Mouse (Mus musculus): ENCODE data around the gene Ipo5. TPM values are rescaled to one million over a fixed set of nuclear protein-coding genes. Genes with fewer than 3 reads are reported as not detected.
A peak's percentile ranks its signal among the peaks of the same experiment; 100 is the strongest.

The Ipo5 gene
- total RNA-seq (2021) (100 to 1,000 TPM in 1 of 2 experiments, 10 to 100 TPM in 1; 98.0 to 119 TPM), polyA plus RNA-seq (2012; rRNA removed) (35.5 and 74.4 TPM in 2 replicates)
- long read RNA-seq, full-length matches to known transcripts, result 44 of 64 reads
- long read RNA-seq, partial matches to known transcripts, result 10 of 64 reads
- long read RNA-seq, other reads (novel, unspliced or antisense), result 10 of 64 reads

DNA sequence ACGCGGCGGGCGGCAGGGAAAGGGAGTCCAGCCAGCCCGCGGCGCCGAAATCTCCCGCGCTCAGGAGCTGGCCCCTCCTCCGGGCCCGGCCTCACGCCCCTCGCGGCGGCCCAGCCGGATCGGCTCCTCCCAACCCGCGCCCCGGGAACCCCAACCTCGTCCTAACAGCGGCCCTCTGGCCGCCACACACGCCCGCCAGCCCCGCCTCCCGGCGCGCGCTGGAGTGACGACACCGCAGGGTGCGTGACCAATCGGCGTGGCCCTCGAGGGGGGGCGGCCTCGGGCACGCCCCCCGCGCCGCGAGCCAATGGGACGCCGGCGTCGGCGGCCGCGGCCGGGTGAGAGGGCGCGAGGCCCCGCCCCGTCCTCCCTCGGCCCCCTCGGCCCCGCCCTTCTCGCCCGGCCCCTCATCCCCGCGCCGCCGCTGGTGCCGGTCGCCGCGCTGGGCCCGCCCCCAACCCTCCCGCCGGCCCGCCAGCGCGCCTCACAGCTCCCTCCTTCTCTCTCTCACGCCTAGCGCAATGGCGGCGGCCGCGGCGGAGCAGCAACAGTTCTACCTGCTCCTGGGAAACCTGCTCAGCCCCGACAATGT lies at the start of gene Ipo5:
Ipo5 (plus strand) TSS at position 492 of the 592 bp plus-strand sequence.
- H3K4me3 ChIP-seq, result peak within 1 kb of the TSS; percentile 67

DNA sequence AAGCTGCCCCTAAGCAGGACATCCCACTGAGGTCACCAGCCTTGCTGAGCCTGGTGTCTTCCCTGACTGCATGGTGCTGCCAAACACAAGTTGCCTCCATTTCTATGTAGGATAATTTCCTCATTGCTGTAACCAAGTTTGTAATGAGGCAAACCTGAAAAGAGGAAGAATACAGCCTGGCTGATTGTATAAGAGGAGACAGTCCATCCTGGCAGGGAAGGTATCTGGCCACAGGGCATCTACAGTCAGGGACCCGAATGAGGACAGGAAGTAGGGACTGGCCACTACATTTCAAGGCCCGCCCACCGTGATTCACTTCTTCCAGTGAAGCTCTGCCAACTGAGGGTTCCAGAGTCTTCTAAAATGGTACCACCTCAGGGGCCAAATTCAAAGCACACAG lies 47.8 kb upstream of the Ipo5 start:
- Histone ChIP-seq H3K79me2 (replicated peaks; ENCODE audit: control insufficient read depth, insufficient read depth, low read length) (no peaks in the 10 kb centered on the region), H3K27me3 (ENCODE audit: control insufficient read depth, insufficient read depth, low read length) (no peaks in the 10 kb centered on the region), H3K36me3 (ENCODE audit: control insufficient read depth, insufficient read depth, low read length) (no peaks in the 10 kb centered on the region), H3K9ac (ENCODE audit: low read depth, low read length) (no peak overlapping the region), H3K4me1 (ENCODE audit: control insufficient read depth, insufficient read depth, low read length) (0 out of 2 replicates have a peak, but pooled peaks cover 2% of the 10 kb centered on the region), H3K27ac (no peak overlapping the region), H3K4me3 (no peak overlapping the region)
- no peak for DNase-seq
- intact Hi-C loops (cut with DNase I), result no loop called here
- TF ChIP-seq POLR2A (IDR thresholded peaks at IDR 0.05; ENCODE audit: insufficient read depth, low read depth, low read length) (no peak), CTCF (IDR thresholded peaks at IDR 0.05) (no peak)
- 75% methylated on average over 3 of the region's 3 CpGs for WGBS

More for the DNA sequence above, at the start of gene Ipo5:
- intact Hi-C loops (cut with DNase I), result loop anchor here (2.0 to 5.0 kb wide), 3 partner anchors 64 to 466 kb away; no protein-coding TSS in a partner anchor
- H3K79me2 ChIP-seq (replicated peaks; ENCODE audit: control insufficient read depth, insufficient read depth, low read length), result no peaks in the 10 kb centered on the region
- peak within 1 kb of the TSS; percentile 79 for H3K9ac ChIP-seq (ENCODE audit: low read depth, low read length)
- peaks cover 4% of the 10 kb centered on the region; the same call in 1 of the 2 replicates for H3K4me1 ChIP-seq (ENCODE audit: control insufficient read depth, insufficient read depth, low read length)
- peak within 1 kb of the TSS; percentile 77 for H3K27ac ChIP-seq
- TF ChIP-seq CTCF (IDR thresholded peaks at IDR 0.05), result no peak
- TF ChIP-seq EP300 (IDR thresholded peaks at IDR 0.05; ENCODE audit: insufficient read depth, low read depth, low read length), result no peak
- peak; percentile 20; the same call in 1 of the 2 replicates for TF ChIP-seq POLR2A (IDR thresholded peaks at IDR 0.05; ENCODE audit: insufficient read depth, low read depth, low read length)
- peaks cover 3% of the 10 kb centered on the region; the same call in 1 of the 2 replicates for H3K36me3 ChIP-seq (ENCODE audit: control insufficient read depth, insufficient read depth, low read length)
- no peaks in the 10 kb centered on the region for H3K27me3 ChIP-seq (ENCODE audit: control insufficient read depth, insufficient read depth, low read length)
- under 1% methylated on average over 64 of the region's 83 CpGs for WGBS
- DNase-seq, result peak; percentile 97 to 98

DNA sequence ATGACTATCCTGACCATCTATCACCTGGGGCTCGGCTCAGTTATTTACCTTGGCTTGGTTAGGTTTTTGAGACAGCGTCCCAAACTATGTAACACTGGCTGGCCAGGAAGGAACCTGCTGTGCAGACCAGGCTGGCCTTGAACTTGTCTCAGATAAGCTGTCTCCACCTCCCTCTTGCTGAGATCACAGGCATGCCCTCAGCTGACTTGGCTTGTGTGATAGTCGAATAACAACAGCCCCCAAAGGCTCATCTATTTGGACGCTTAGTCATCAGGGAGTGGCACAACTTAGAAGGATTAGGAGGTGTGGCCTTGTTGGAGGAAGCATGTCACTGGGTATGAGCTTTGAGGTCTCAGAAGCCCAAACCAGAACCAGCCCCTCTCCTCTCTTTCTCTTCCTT lies 46.1 kb upstream of the Ipo5 start:
- Histone ChIP-seq H3K27me3 (ENCODE audit: control insufficient read depth, insufficient read depth, low read length) (no peaks in the 10 kb centered on the region), H3K4me3 (no peak overlapping the region), H3K36me3 (ENCODE audit: control insufficient read depth, insufficient read depth, low read length) (no peaks in the 10 kb centered on the region), H3K27ac (no peak overlapping the region), H3K9ac (ENCODE audit: low read depth, low read length) (no peak overlapping the region), H3K4me1 (ENCODE audit: control insufficient read depth, insufficient read depth, low read length) (peaks cover 3% of the 10 kb centered on the region; the same call in 1 of the 2 replicates), H3K79me2 (replicated peaks; ENCODE audit: control insufficient read depth, insufficient read depth, low read length) (no peaks in the 10 kb centered on the region)
- 79% methylated on average over 4 of the region's 4 CpGs for WGBS
- TF ChIP-seq CTCF (IDR thresholded peaks at IDR 0.05) (no peak), POLR2A (IDR thresholded peaks at IDR 0.05; ENCODE audit: insufficient read depth, low read depth, low read length) (no peak), EP300 (IDR thresholded peaks at IDR 0.05; ENCODE audit: insufficient read depth, low read depth, low read length) (no peak)
- intact Hi-C loops (cut with DNase I), result no loop called here
- DNase-seq, result no peak

DNA sequence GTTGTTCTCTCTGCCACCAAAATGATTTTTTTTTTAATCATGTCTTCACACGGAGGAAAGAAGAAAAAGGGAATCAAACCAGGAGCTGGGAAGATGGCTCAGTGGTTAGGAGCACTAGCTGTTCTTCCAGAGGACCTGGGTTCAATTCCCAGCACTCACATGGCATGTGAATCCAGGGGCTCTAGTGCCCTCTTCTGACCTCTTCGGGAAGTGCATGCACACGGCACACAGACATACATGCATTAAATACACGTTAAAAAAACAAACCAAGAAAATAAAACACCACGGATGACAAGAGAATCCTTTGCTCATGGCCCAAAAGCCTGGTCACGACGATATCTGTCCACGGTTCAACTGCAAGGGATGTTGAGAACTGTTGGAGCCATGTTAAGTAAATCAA lies 44.5 kb upstream of the Ipo5 start:
- H3K27me3 ChIP-seq (ENCODE audit: control insufficient read depth, insufficient read depth, low read length), result no peaks in the 10 kb centered on the region
- H3K79me2 ChIP-seq (replicated peaks; ENCODE audit: control insufficient read depth, insufficient read depth, low read length), result no peaks in the 10 kb centered on the region
- no peak overlapping the region for H3K4me3 ChIP-seq
- no peak overlapping the region for H3K9ac ChIP-seq (ENCODE audit: low read depth, low read length)
- no peak for TF ChIP-seq EP300 (IDR thresholded peaks at IDR 0.05; ENCODE audit: insufficient read depth, low read depth, low read length)
- no peak for TF ChIP-seq POLR2A (IDR thresholded peaks at IDR 0.05; ENCODE audit: insufficient read depth, low read depth, low read length)
- peak; percentile 31; the same call in 1 of the 2 replicates for TF ChIP-seq CTCF (IDR thresholded peaks at IDR 0.05)
- no peaks in the 10 kb centered on the region for H3K36me3 ChIP-seq (ENCODE audit: control insufficient read depth, insufficient read depth, low read length)
- no peak for DNase-seq
- peak overlapping the region; percentile 61; the same call in 1 of the 2 replicates for H3K27ac ChIP-seq
- H3K4me1 ChIP-seq (ENCODE audit: control insufficient read depth, insufficient read depth, low read length), result peaks cover 3% of the 10 kb centered on the region; the same call in 1 of the 2 replicates
- 90% methylated on average over 8 of the region's 8 CpGs for WGBS
- intact Hi-C loops (cut with DNase I), result no loop called here

DNA sequence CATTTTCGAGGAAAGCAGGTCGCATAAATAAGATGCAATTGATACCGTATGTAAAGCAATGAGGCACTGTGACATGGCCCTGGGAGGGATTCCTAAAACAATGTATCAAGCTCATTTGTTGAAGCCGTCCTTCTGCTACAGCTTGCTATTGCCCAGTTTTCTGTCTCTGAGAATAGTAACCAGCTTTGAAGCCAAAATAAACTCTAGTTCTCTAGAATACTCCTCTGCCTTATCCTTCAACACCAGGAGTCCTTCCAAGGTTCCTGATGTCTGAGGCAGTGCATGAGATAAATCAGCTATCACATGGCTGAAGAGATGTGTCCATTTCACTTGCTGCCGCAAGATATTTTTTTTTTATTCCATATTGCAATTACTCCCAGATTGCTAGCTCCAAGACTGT lies 43.9 kb upstream of the Ipo5 start:
- Histone ChIP-seq H3K4me3 (no peak overlapping the region), H3K27me3 (ENCODE audit: control insufficient read depth, insufficient read depth, low read length) (no peaks in the 10 kb centered on the region), H3K36me3 (ENCODE audit: control insufficient read depth, insufficient read depth, low read length) (no peaks in the 10 kb centered on the region), H3K79me2 (replicated peaks; ENCODE audit: control insufficient read depth, insufficient read depth, low read length) (no peaks in the 10 kb centered on the region), H3K27ac (peak overlapping the region; percentile 61; the same call in 1 of the 2 replicates), H3K9ac (ENCODE audit: low read depth, low read length) (no peak overlapping the region), H3K4me1 (ENCODE audit: control insufficient read depth, insufficient read depth, low read length) (peaks cover 3% of the 10 kb centered on the region; the same call in 1 of the 2 replicates)
- TF ChIP-seq CTCF (IDR thresholded peaks at IDR 0.05) (no peak), POLR2A (IDR thresholded peaks at IDR 0.05; ENCODE audit: insufficient read depth, low read depth, low read length) (no peak), EP300 (IDR thresholded peaks at IDR 0.05; ENCODE audit: insufficient read depth, low read depth, low read length) (no peak)
- intact Hi-C loops (cut with DNase I), result no loop called here
- DNase-seq, result peak in 1 of 2 experiments; percentile 15
- WGBS, result 53% methylated on average over 5 of the region's 5 CpGs

DNA sequence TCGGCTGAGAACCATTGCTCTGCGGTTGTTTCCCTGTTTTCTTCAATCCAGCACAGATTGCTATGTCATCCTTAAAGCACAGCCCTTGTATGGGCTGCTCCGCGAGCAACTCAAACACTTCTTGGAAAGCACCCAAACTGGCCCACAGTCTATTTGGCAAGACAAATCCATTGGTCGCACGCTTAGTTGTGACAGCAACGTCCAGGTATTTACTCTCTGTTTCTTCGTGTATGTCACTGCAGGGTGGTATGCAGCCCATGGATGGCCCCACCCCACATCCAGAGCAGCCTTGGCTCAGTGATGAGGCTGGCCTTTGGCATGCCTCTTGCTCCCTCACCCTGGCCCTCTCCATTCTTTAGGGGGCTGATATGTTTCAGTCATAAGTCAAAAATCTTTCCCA lies 42.5 kb upstream of the Ipo5 start:
- H3K9ac ChIP-seq (ENCODE audit: low read depth, low read length), result no peak overlapping the region
- 39% methylated on average over 8 of the region's 8 CpGs for WGBS
- DNase-seq, result peak; percentile 36 to 57
- TF ChIP-seq CTCF (IDR thresholded peaks at IDR 0.05) (no peak), EP300 (IDR thresholded peaks at IDR 0.05; ENCODE audit: insufficient read depth, low read depth, low read length) (no peak), POLR2A (IDR thresholded peaks at IDR 0.05; ENCODE audit: insufficient read depth, low read depth, low read length) (no peak)
- intact Hi-C loops (cut with DNase I), result no loop called here
- H3K79me2 ChIP-seq (replicated peaks; ENCODE audit: control insufficient read depth, insufficient read depth, low read length), result no peaks in the 10 kb centered on the region
- H3K27me3 ChIP-seq (ENCODE audit: control insufficient read depth, insufficient read depth, low read length), result no peaks in the 10 kb centered on the region
- no peak overlapping the region for H3K4me3 ChIP-seq
- peak overlapping the region; percentile 67 for H3K27ac ChIP-seq
- H3K36me3 ChIP-seq (ENCODE audit: control insufficient read depth, insufficient read depth, low read length), result no peaks in the 10 kb centered on the region
- H3K4me1 ChIP-seq (ENCODE audit: control insufficient read depth, insufficient read depth, low read length), result peaks cover 3% of the 10 kb centered on the region; the same call in 1 of the 2 replicates

All from heart, adult 2 months (tissue).